Mouse (Mus musculus): ENCODE data around the gene Gbx1. TPM values are rescaled to one million over a fixed set of nuclear protein-coding genes. Genes with fewer than 3 reads are reported as not detected.

Gbx1 gene
- total RNA-seq, 2 experiments from 2014 or later = not detected

GRCm38 (mm10) chr5:24525360-24526189, 1.4 kb downstream of the Gbx1 start:
- DNase-seq (ENCODE audit: low spot score in 2 of 2) = no peak

- no peak for DNase-seq (ENCODE audit: low spot score in 2 of 2)
Measured at GRCm38 (mm10) chr5:24524522-24524921, 2.5 kb downstream of the Gbx1 start.

- DNase-seq (ENCODE audit: low spot score in 2 of 2) = no peak
Measured at GRCm38 (mm10) chr5:24523806-24524205, 3.2 kb downstream of the Gbx1 start.

- no peak for DNase-seq (ENCODE audit: low spot score in 2 of 2)
Measured at GRCm38 (mm10) chr5:24521366-24521765, 5.6 kb downstream of the Gbx1 start.

- no peak for DNase-seq (ENCODE audit: low spot score in 2 of 2)
Measured at GRCm38 (mm10) chr5:24512271-24512670, 14.7 kb downstream of the Gbx1 start.

- peak in 1 of 2 experiments; percentile 56 for DNase-seq (ENCODE audit: low spot score in 2 of 2)
Measured at GRCm38 (mm10) chr5:24510635-24511034, 16.4 kb downstream of the Gbx1 start.

GRCm38 (mm10) chr5:24508406-24508805, 18.6 kb downstream of the Gbx1 start:
- no peak for DNase-seq (ENCODE audit: low spot score in 2 of 2)

- peak in 1 of 2 experiments; percentile 3 for DNase-seq (ENCODE audit: low spot score in 2 of 2)
Measured at GRCm38 (mm10) chr5:24505513-24505912, 21.5 kb downstream of the Gbx1 start.

GRCm38 (mm10) chr5:24502786-24503185, 24.2 kb downstream of the Gbx1 start:
- no peak for DNase-seq (ENCODE audit: low spot score in 2 of 2)

- peak in 1 of 2 experiments; percentile 16 for DNase-seq (ENCODE audit: low spot score in 2 of 2)
Measured at GRCm38 (mm10) chr5:24500851-24501250, 26.2 kb downstream of the Gbx1 start.

GRCm38 (mm10) chr5:24499113-24499512, 27.9 kb downstream of the Gbx1 start:
- peak in 1 of 2 experiments; percentile 7 for DNase-seq (ENCODE audit: low spot score in 2 of 2)

GRCm38 (mm10) chr5:24497526-24497925, 29.5 kb downstream of the Gbx1 start:
- peak in 1 of 2 experiments; percentile 5 for DNase-seq (ENCODE audit: low spot score in 2 of 2)

GRCm38 (mm10) chr5:24496756-24497155, 30.2 kb downstream of the Gbx1 start:
- DNase-seq (ENCODE audit: low spot score in 2 of 2) = peak in 1 of 2 experiments; percentile 14

- no peak for DNase-seq (ENCODE audit: low spot score in 2 of 2)
Measured at GRCm38 (mm10) chr5:24495019-24495418, 32.0 kb downstream of the Gbx1 start.

GRCm38 (mm10) chr5:24492546-24493285, 34.3 kb downstream of the Gbx1 start:
- DNase-seq (ENCODE audit: low spot score in 2 of 2) = no peak

GRCm38 (mm10) chr5:24490413-24490920, 36.5 kb downstream of the Gbx1 start:
- no peak for DNase-seq (ENCODE audit: low spot score in 2 of 2)

GRCm38 (mm10) chr5:24486738-24487137, 40.3 kb downstream of the Gbx1 start:
- DNase-seq (ENCODE audit: low spot score in 2 of 2) = no peak

GRCm38 (mm10) chr5:24486097-24486496, 40.9 kb downstream of the Gbx1 start:
- DNase-seq (ENCODE audit: low spot score in 2 of 2) = peak; percentile 89 to 92

- peak in 1 of 2 experiments; percentile 41 for DNase-seq (ENCODE audit: low spot score in 2 of 2)
Measured at GRCm38 (mm10) chr5:24484963-24485362, 42.0 kb downstream of the Gbx1 start.

- DNase-seq (ENCODE audit: low spot score in 2 of 2) = peak; percentile 67 to 69
Measured at GRCm38 (mm10) chr5:24483326-24483725, 43.7 kb downstream of the Gbx1 start.

- DNase-seq (ENCODE audit: low spot score in 2 of 2) = no peak
Measured at GRCm38 (mm10) chr5:24482247-24483079, 44.5 kb downstream of the Gbx1 start.

Data from layer of hippocampus, postnatal 10 days (tissue).